Mouse (Mus musculus) heart, embryonic 10.5 days (tissue): ENCODE results near the gene Hcfc2. TPM values are rescaled to one million over a fixed set of nuclear protein-coding genes. Genes with fewer than 3 reads are reported as not detected.

Experiments
- DNase-seq: peaks from one replicate; pipeline ENCODE4 v3.0.0-alpha.2; 2017; ENCODE audit warnings: low spot score
- H3K27ac ChIP-seq: fragments of 300-500 bp; sonication (generic); 2 replicates; pipeline ENCODE4 v1.5.1; 2016; ENCODE audit warnings: mild to moderate bottlenecking
- H3K27me3 ChIP-seq: fragments of 300-500 bp; sonication (generic); 2 replicates; pipeline ENCODE4 v1.6.1; 2016; ENCODE audit warnings: mild to moderate bottlenecking; ENCODE audit not compliant: poor library complexity, insufficient read depth, severe bottlenecking
- H3K36me3 ChIP-seq: fragments of 300-500 bp; sonication (generic); 2 replicates; pipeline ENCODE4 v1.6.1; 2016; ENCODE audit warnings: mild to moderate bottlenecking, moderate library complexity
- H3K4me1 ChIP-seq: fragments of 300-500 bp; sonication (generic); 2 replicates; pipeline ENCODE4 v1.6.1; 2016; ENCODE audit warnings: mild to moderate bottlenecking
- H3K4me3 ChIP-seq: fragments of 300-500 bp; sonication (generic); 2 replicates; pipeline ENCODE4 v1.5.1; 2016; ENCODE audit warnings: mild to moderate bottlenecking, moderate library complexity
- H3K9me3 ChIP-seq: fragments of 300-500 bp; sonication (generic); 2 replicates; pipeline ENCODE4 v1.6.1; 2016; ENCODE audit warnings: mild to moderate bottlenecking, moderate library complexity
- WGBS: fragments of 180-500 bp; shearing (Covaris S2); methylation state at CpG from one replicate; pipeline ENCODE4 v1.1.7; 2016; 5-methylcytosine and 5-hydroxymethylcytosine counted together
- polyA plus RNA-seq: library from polyadenylated mRNA; unstranded; fragments of >200 nt; fragmentation: Nextera tagmentation; extraction: Ambion mirVana; gene quantifications from 2 replicates; pipeline ENCODE4 v1.2.1, GENCODE M21; 2016

The Hcfc2 gene
- polyA plus RNA-seq: 37.7 and 44.3 TPM in 2 replicates

GRCm38 (mm10) chr10:82695956-82696355, at the start of gene Hcfc2:
TSS of gene Hcfc2 (plus strand) at chr10:82696160.
- H3K4me1 ChIP-seq: peaks cover 11% of the 10 kb centered on the region
- no peaks in the 10 kb centered on the region for H3K27me3 ChIP-seq
- H3K27ac ChIP-seq: no peak within 1 kb of the TSS
- H3K4me3 ChIP-seq: no peak within 1 kb of the TSS
- 68% methylated on average over 5 of the region's 5 CpGs for WGBS
- no peak for DNase-seq
- H3K36me3 ChIP-seq: no peaks in the 10 kb centered on the region
- H3K9me3 ChIP-seq: no peaks in the 10 kb centered on the region

GRCm38 (mm10) chr10:82647205-82647811, 48.7 kb upstream of the Hcfc2 start:
- Histone ChIP-seq H3K9me3 (no peaks in the 10 kb centered on the region), H3K4me3 (no peak overlapping the region), H3K36me3 (peaks cover 74% of the 10 kb centered on the region), H3K27ac (no peak overlapping the region), H3K4me1 (no peaks in the 10 kb centered on the region), H3K27me3 (no peaks in the 10 kb centered on the region)
- no peak for DNase-seq
- 86% methylated on average over 17 of the region's 17 CpGs for WGBS

GRCm38 (mm10) chr10:82651221-82651620, 44.7 kb upstream of the Hcfc2 start:
- no peak for DNase-seq
- no peaks in the 10 kb centered on the region for H3K4me1 ChIP-seq
- peaks cover 37% of the 10 kb centered on the region for H3K36me3 ChIP-seq
- no peak overlapping the region for H3K4me3 ChIP-seq
- no peak overlapping the region for H3K27ac ChIP-seq
- H3K9me3 ChIP-seq: no peaks in the 10 kb centered on the region
- 87% methylated on average over 5 of the region's 5 CpGs for WGBS
- H3K27me3 ChIP-seq: no peaks in the 10 kb centered on the region

- H3K27me3 ChIP-seq: no peaks in the 10 kb centered on the region
- H3K4me1 ChIP-seq: 0 out of 2 replicates have a peak, but pooled peaks cover 1% of the 10 kb centered on the region
- H3K27ac ChIP-seq: no peak overlapping the region
- no peak overlapping the region for H3K4me3 ChIP-seq
- WGBS: 67% methylated on average over 5 of the region's 5 CpGs
- peaks cover 22% of the 10 kb centered on the region for H3K36me3 ChIP-seq
- no peak for DNase-seq
- no peaks in the 10 kb centered on the region for H3K9me3 ChIP-seq
These were observed 43.3 kb upstream of the Hcfc2 start for GRCm38 (mm10) chr10:82652625-82653024.

GRCm38 (mm10) chr10:82654581-82654980, 41.4 kb upstream of the Hcfc2 start:
- no peak for DNase-seq
- Histone ChIP-seq H3K9me3 (no peaks in the 10 kb centered on the region), H3K4me3 (no peak overlapping the region), H3K27ac (no peak overlapping the region), H3K36me3 (peaks cover 14% of the 10 kb centered on the region), H3K4me1 (peaks cover 5% of the 10 kb centered on the region; the same call in 1 of the 2 replicates), H3K27me3 (no peaks in the 10 kb centered on the region)
- WGBS: 87% methylated on average over 3 of the region's 3 CpGs

GRCm38 (mm10) chr10:82661820-82662219, 34.1 kb upstream of the Hcfc2 start:
- Histone ChIP-seq H3K4me1 (peaks cover 9% of the 10 kb centered on the region; the same call in 1 of the 2 replicates), H3K27me3 (no peaks in the 10 kb centered on the region), H3K4me3 (no peak overlapping the region), H3K36me3 (no peaks in the 10 kb centered on the region), H3K27ac (no peak overlapping the region), H3K9me3 (no peaks in the 10 kb centered on the region)
- WGBS: 84% methylated on average over 8 of the region's 8 CpGs
- DNase-seq: no peak

- H3K4me3 ChIP-seq: no peak overlapping the region
- peaks cover 10% of the 10 kb centered on the region; the same call in 1 of the 2 replicates for H3K4me1 ChIP-seq
- no peaks in the 10 kb centered on the region for H3K27me3 ChIP-seq
- no peaks in the 10 kb centered on the region for H3K36me3 ChIP-seq
- H3K9me3 ChIP-seq: no peaks in the 10 kb centered on the region
- WGBS: 79% methylated on average over 14 of the region's 14 CpGs
- no peak overlapping the region for H3K27ac ChIP-seq
- no peak for DNase-seq
These were observed 33.5 kb upstream of the Hcfc2 start for GRCm38 (mm10) chr10:82662267-82662990.

GRCm38 (mm10) chr10:82663289-82663688, 32.7 kb upstream of the Hcfc2 start:
- WGBS: 78% methylated on average over 2 of the region's 2 CpGs

GRCm38 (mm10) chr10:82665951-82666350, 30.0 kb upstream of the Hcfc2 start:
- Histone ChIP-seq H3K36me3 (no peaks in the 10 kb centered on the region), H3K9me3 (no peaks in the 10 kb centered on the region), H3K4me3 (no peak overlapping the region), H3K27me3 (no peaks in the 10 kb centered on the region), H3K27ac (no peak overlapping the region), H3K4me1 (peaks cover 5% of the 10 kb centered on the region; the same call in 1 of the 2 replicates)
- DNase-seq: no peak
- WGBS: 61% methylated on average over 3 of the region's 3 CpGs

More at GRCm38 (mm10) chr10:82663289-82663688, 32.7 kb upstream of the Hcfc2 start:
- Histone ChIP-seq H3K27ac (no peak overlapping the region), H3K9me3 (no peaks in the 10 kb centered on the region), H3K4me3 (no peak overlapping the region), H3K27me3 (no peaks in the 10 kb centered on the region), H3K4me1 (peaks cover 5% of the 10 kb centered on the region; the same call in 1 of the 2 replicates), H3K36me3 (no peaks in the 10 kb centered on the region)
- DNase-seq: no peak

GRCm38 (mm10) chr10:82666436-82667234, 29.3 kb upstream of the Hcfc2 start:
- H3K36me3 ChIP-seq: no peaks in the 10 kb centered on the region
- 9% methylated on average over 22 of the region's 22 CpGs for WGBS
- H3K4me1 ChIP-seq: peaks cover 5% of the 10 kb centered on the region; the same call in 1 of the 2 replicates
- peak; percentile 93 for DNase-seq
- peak overlapping the region; percentile 49; the same call in 1 of the 2 replicates for H3K27ac ChIP-seq
- H3K4me3 ChIP-seq: peak overlapping the region; percentile 44
- no peaks in the 10 kb centered on the region for H3K9me3 ChIP-seq
- H3K27me3 ChIP-seq: no peaks in the 10 kb centered on the region

GRCm38 (mm10) chr10:82670205-82670604, 25.8 kb upstream of the Hcfc2 start:
- DNase-seq: no peak
- WGBS: 79% methylated on average over 6 of the region's 6 CpGs

GRCm38 (mm10) chr10:82676949-82677348, 19.0 kb upstream of the Hcfc2 start:
- no peaks in the 10 kb centered on the region for H3K9me3 ChIP-seq
- H3K4me3 ChIP-seq: no peak overlapping the region
- H3K4me1 ChIP-seq: no peaks in the 10 kb centered on the region
- H3K27me3 ChIP-seq: no peaks in the 10 kb centered on the region
- H3K27ac ChIP-seq: no peak overlapping the region
- DNase-seq: no peak
- no peaks in the 10 kb centered on the region for H3K36me3 ChIP-seq
- 80% methylated on average over 6 of the region's 6 CpGs for WGBS

More at GRCm38 (mm10) chr10:82670205-82670604, 25.8 kb upstream of the Hcfc2 start:
- Histone ChIP-seq H3K4me3 (no peak overlapping the region), H3K27ac (no peak overlapping the region), H3K27me3 (no peaks in the 10 kb centered on the region), H3K36me3 (no peaks in the 10 kb centered on the region), H3K9me3 (no peaks in the 10 kb centered on the region), H3K4me1 (peaks cover 5% of the 10 kb centered on the region; the same call in 1 of the 2 replicates)
